Mouse (Mus musculus): ENCODE measurements around the gene Phospho2. TPM values are rescaled to one million over a fixed set of nuclear protein-coding genes. Genes with fewer than 3 reads are reported as not detected.
A peak's percentile ranks its signal among the peaks of the same experiment; 100 is the strongest.
"Not testable (repeated sequence)": the region's sequence is repeated elsewhere in the genome, so short reads cannot be mapped to it uniquely, and the experiment has no call there.

Phospho2 gene
- polyA plus RNA-seq, 1 experiment, result not detected

DNA sequence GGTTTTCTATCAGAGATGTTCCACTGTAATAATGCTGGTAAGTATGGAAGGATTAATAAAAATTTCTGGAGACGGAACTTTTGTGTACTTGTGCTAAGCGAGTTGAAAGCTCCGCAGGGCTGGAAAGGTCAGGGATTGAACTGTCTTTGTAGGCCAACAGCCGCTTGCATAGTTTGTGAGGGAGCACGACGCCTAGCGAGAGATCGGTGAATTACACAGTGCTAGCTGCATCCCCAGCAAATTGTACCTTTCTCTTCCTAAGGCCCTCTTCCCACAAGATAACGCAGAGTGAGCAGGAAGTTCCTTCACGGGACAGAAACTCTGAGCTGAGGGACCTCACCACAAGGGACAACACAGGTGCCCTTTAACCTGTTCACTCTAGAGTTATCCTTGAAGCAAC lies 862 bp downstream of the Phospho2 start:
- 0 out of 2 replicates have a peak overlapping the region, but pooled peaks have one; percentile 24 for H3K4me3 ChIP-seq (ENCODE audit: insufficient read depth, low read depth, low read length)
- no peak overlapping the region for H3K27ac ChIP-seq (ENCODE audit: insufficient read depth, low read depth, low read length)
- no peak for TF ChIP-seq POLR2A (IDR thresholded peaks at IDR 0.05; ENCODE audit: insufficient read depth, low read depth, low read length)
- TF ChIP-seq CTCF (IDR thresholded peaks at IDR 0.05; ENCODE audit: insufficient read depth, low read depth, low read length), result peak; percentile 48; the same call in 1 of the 2 replicates
- 2% methylated on average over 10 of the region's 10 CpGs for WGBS
- peaks cover 6% of the 10 kb centered on the region; the same call in 1 of the 2 replicates for H3K4me1 ChIP-seq (ENCODE audit: control insufficient read depth, insufficient read depth, low read length)

DNA sequence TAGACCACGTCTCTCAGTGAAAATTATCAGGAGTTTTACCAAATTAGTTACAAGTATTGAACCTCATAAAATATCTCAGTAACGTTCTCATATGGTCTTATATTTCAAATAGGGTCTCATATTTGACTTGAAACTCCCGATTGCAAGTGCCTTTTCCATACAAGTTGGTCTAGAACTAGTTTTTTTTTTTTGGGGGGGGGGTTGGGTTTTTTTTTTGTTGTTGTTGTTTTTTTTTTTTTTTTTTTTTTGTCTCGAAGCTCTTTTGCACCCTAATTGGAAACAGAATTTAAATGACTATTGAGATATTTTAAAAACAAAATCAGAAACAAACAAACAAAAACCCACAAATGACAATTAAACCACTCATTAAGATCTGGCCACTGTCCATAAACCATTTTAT lies 1.3 kb downstream of the Phospho2 start:
- no peak for TF ChIP-seq POLR2A (IDR thresholded peaks at IDR 0.05; ENCODE audit: insufficient read depth, low read depth, low read length)
- TF ChIP-seq CTCF (IDR thresholded peaks at IDR 0.05; ENCODE audit: insufficient read depth, low read depth, low read length), result no peak
- Histone ChIP-seq H3K4me3 (ENCODE audit: insufficient read depth, low read depth, low read length) (no peak overlapping the region), H3K27ac (ENCODE audit: insufficient read depth, low read depth, low read length) (no peak overlapping the region), H3K4me1 (ENCODE audit: control insufficient read depth, insufficient read depth, low read length) (peaks cover 6% of the 10 kb centered on the region; the same call in 1 of the 2 replicates)
- 68% methylated on average over 4 of the region's 4 CpGs for WGBS

DNA sequence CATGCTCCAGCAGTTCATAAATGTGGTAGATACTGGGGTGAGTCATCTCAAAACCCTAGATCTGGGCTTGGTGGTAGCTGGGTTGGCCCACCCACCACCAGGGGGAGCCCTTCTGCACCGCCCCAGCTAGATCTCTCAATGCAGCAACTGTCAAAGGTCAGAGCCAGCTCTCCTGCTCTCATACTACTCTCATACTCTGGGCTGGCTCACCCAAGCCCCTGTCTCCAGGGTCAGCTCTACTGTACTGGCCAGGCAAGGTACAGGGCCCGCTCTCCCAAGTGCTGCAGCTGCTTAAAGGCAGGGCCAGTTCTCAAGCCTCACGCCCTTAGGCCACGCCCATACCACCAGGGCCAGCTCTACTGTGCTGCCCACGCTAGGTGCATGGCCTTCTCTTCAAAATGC lies 13.5 kb downstream of the Phospho2 start:
- Histone ChIP-seq H3K27ac (ENCODE audit: insufficient read depth, low read depth, low read length) (no peak overlapping the region), H3K4me3 (ENCODE audit: insufficient read depth, low read depth, low read length) (peak overlapping the region; percentile 16), H3K4me1 (ENCODE audit: control insufficient read depth, insufficient read depth, low read length) (no peaks in the 10 kb centered on the region)
- WGBS, result 67% methylated on average over 5 of the region's 5 CpGs
- TF ChIP-seq CTCF (IDR thresholded peaks at IDR 0.05; ENCODE audit: insufficient read depth, low read depth, low read length), result peak; percentile 43; the same call in 1 of the 2 replicates
- TF ChIP-seq POLR2A (IDR thresholded peaks at IDR 0.05; ENCODE audit: insufficient read depth, low read depth, low read length), result no peak

DNA sequence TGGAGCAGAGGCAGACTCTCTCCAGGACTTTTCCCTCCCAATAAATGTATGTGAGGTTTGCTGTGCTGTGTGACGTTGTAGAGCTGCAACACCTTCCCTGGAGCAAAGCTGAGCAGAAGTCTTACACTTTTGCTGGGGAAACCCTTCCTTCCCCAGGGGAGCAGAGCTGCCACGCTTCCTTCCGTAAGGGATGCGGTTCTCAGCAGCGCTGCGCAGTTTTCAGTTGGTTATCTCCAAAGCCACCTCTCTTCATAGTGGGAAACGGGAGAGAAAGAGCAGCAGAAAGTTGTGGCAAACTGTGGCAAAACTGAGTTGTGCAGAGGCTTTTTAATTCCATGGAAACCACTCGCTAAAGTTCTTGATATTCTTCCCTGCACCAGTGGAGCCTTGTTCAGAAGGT lies 14.3 kb downstream of the Phospho2 start:
- TF ChIP-seq POLR2A (IDR thresholded peaks at IDR 0.05; ENCODE audit: insufficient read depth, low read depth, low read length), result no peak
- H3K4me3 ChIP-seq (ENCODE audit: insufficient read depth, low read depth, low read length), result no peak overlapping the region
- 66% methylated on average over 8 of the region's 8 CpGs for WGBS
- H3K27ac ChIP-seq (ENCODE audit: insufficient read depth, low read depth, low read length), result no peak overlapping the region
- H3K4me1 ChIP-seq (ENCODE audit: control insufficient read depth, insufficient read depth, low read length), result no peaks in the 10 kb centered on the region

DNA sequence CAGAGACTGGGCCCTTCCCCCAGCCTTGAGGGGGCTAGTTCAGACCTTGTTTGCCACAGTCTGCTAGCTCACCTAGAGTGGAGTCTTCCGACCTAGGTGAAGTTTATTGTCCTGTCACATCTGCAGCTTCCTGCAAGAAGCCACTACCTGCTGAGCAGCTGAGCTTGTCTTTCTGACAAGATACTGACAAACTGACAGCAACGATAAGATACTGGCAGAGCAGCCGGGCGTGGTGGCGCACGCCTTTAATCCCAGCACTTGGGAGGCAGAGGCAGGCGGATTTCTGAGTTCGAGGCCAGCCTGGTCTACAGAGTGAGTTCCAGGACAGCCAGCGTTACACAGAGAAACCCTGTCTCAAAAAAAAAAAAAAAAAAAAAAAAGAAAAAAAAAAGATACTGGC lies 15.2 kb downstream of the Phospho2 start:
- H3K4me1 ChIP-seq (ENCODE audit: control insufficient read depth, insufficient read depth, low read length); H3K27ac ChIP-seq (ENCODE audit: insufficient read depth, low read depth, low read length); H3K4me3 ChIP-seq (ENCODE audit: insufficient read depth, low read depth, low read length): not testable (repeated sequence)
- WGBS, result 91% methylated on average over 9 of the region's 9 CpGs

DNA sequence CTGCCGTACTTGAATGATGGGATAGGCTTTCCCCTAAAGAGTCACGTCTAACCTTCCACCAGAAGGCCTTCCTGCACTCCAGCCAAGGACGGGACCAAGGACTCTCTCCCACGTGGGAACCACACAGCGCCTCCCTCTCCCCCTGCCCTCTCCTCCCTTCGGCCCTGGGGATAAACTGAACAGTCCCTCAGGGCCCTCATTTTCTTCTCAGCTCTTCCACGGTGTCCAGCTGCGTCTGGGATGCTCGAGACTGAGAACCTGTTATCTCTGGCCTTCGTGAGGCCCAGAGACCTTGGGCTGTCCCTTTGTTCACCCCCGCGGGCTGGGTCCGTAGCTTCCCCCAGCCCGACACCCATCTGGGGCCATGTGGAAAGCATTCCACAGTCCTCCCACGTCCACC lies 20.7 kb downstream of the Phospho2 start:
- 74% methylated on average over 15 of the region's 15 CpGs for WGBS
- no peak for TF ChIP-seq POLR2A (IDR thresholded peaks at IDR 0.05; ENCODE audit: insufficient read depth, low read depth, low read length)
- TF ChIP-seq CTCF (IDR thresholded peaks at IDR 0.05; ENCODE audit: insufficient read depth, low read depth, low read length), result no peak
- Histone ChIP-seq H3K4me3 (ENCODE audit: insufficient read depth, low read depth, low read length) (no peak overlapping the region), H3K4me1 (ENCODE audit: control insufficient read depth, insufficient read depth, low read length) (no peaks in the 10 kb centered on the region), H3K27ac (ENCODE audit: insufficient read depth, low read depth, low read length) (no peak overlapping the region)

DNA sequence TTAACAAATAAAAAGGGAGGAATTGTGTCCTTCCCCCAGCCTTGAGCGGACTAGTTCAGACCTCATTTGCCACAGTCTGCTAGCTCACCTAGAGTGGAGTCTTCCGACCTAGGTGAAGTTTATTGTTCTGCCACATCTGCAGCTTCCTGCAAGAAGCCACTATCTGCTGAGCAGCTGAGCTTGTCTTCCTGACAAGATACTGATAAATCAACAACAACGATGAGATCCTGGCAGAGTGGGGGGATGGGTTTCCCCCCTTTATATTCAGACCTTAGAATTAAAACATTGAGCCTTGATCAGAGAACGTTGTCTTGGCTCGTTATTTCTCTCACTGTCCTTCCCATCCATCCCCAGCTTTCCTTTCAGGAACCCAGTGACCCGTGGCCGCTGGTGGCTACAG lies 21.9 kb downstream of the Phospho2 start:
- H3K4me1 ChIP-seq (ENCODE audit: control insufficient read depth, insufficient read depth, low read length); H3K4me3 ChIP-seq (ENCODE audit: insufficient read depth, low read depth, low read length); H3K27ac ChIP-seq (ENCODE audit: insufficient read depth, low read depth, low read length): not testable (repeated sequence)
- WGBS, result 61% methylated on average over 7 of the region's 7 CpGs

DNA sequence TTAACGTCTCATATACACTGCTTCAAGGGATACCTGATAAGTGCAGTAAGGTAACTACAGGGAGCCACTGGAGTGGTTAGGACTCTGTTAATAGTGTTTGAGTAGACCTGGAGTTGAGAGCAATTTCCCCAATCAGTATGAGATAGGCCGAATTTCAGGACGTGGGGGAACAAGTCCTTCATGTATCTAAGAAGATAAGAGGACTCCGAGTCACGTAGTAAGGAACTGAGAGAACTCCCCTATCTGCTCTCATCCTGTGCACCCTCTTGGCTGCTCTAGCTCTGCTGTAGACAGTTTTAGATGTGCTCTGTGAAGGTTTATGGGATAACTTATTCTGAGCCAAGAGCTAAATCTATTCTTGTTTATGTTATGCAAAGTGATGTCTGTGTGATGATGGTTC lies 27.2 kb downstream of the Phospho2 start:
- no peak overlapping the region for H3K27ac ChIP-seq (ENCODE audit: insufficient read depth, low read depth, low read length)
- no peak for TF ChIP-seq POLR2A (IDR thresholded peaks at IDR 0.05; ENCODE audit: insufficient read depth, low read depth, low read length)
- TF ChIP-seq CTCF (IDR thresholded peaks at IDR 0.05; ENCODE audit: insufficient read depth, low read depth, low read length), result no peak
- 76% methylated on average over 5 of the region's 5 CpGs for WGBS
- H3K4me3 ChIP-seq (ENCODE audit: insufficient read depth, low read depth, low read length), result no peak overlapping the region
- no peaks in the 10 kb centered on the region for H3K4me1 ChIP-seq (ENCODE audit: control insufficient read depth, insufficient read depth, low read length)

DNA sequence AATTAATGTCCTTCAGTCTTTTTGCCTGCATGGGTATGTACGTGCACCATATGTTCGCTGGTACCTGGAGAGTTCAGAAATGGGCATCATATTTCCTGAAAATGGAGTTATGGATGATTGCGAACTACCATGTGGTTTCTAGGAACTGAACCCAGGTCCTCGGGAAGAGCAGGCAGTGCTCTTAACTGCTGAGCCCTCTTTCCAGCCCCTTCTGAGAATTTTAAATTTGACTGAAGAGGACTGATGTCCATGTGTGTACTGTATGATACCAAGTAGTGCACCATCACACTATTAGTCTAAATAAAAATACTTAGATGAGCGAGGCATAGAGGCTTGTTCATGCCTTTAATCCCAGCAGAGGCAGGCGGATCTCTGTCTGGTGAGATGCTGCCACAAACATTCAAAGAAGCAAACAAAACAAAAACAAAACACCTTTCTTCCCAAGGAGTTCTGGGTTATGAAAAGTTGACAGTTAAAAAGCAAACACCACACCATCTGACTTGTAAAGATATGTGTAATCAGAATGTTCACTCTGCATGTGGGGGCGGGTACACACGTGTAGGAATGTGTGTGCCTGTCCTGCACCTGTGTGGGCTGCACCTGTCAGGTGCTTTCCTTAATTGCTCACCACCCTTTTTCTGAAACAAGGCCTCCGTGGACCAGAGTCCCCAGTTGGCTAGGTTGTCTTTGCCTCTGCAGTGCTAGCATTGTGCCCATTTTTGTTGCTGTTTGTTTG lies 29.1 kb downstream of the Phospho2 start:
- no peaks in the 10 kb centered on the region for H3K4me1 ChIP-seq (ENCODE audit: control insufficient read depth, insufficient read depth, low read length)
- no peak for TF ChIP-seq CTCF (IDR thresholded peaks at IDR 0.05; ENCODE audit: insufficient read depth, low read depth, low read length)
- no peak for TF ChIP-seq POLR2A (IDR thresholded peaks at IDR 0.05; ENCODE audit: insufficient read depth, low read depth, low read length)
- H3K27ac ChIP-seq (ENCODE audit: insufficient read depth, low read depth, low read length), result no peak overlapping the region
- no peak overlapping the region for H3K4me3 ChIP-seq (ENCODE audit: insufficient read depth, low read depth, low read length)
- 84% methylated on average over 9 of the region's 9 CpGs for whole genome bisulfite sequencing

DNA sequence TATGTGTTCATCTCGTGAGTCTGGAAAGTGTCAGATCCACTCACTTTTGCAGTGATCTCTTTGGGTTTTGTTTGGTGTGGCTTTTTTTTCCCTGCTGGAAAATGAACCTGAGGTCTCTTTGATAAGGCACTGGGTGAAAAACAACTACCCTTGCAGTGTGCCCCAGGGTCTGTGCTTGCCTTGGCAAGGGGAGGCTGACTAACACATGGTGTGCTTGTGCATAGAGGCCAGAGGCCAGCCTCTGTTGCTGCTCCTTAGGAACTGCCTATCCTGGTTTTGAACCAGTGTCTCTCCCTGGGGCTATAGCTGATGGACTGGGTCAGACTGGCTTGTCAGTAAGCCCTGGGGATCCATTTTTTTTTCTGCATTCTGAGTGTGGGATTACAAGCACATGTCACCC lies 30.8 kb downstream of the Phospho2 start:
- no peak overlapping the region for H3K27ac ChIP-seq (ENCODE audit: insufficient read depth, low read depth, low read length)
- no peak for TF ChIP-seq CTCF (IDR thresholded peaks at IDR 0.05; ENCODE audit: insufficient read depth, low read depth, low read length)
- no peak for TF ChIP-seq POLR2A (IDR thresholded peaks at IDR 0.05; ENCODE audit: insufficient read depth, low read depth, low read length)
- WGBS, result 78% methylated on average over 1 of the region's 1 CpGs

More for the DNA sequence above, 30.8 kb downstream of the Phospho2 start:
- no peak overlapping the region for H3K4me3 ChIP-seq (ENCODE audit: insufficient read depth, low read depth, low read length)
- H3K4me1 ChIP-seq (ENCODE audit: control insufficient read depth, insufficient read depth, low read length), result no peaks in the 10 kb centered on the region
